Mouse (Mus musculus) T-helper 17 cell (primary cell): ENCODE results near the gene Wdr19.

Source experiments
- in situ Hi-C, 2 experiments: fragments of 300-600 bp; cut with MboI, MseI; formaldehyde crosslinking; loops; 1 replicate in 1 of 2; 2 replicates in 1 of 2; pipeline ENCODE4 v1.15.1; 2025; ENCODE audit warnings: high pct_unique_total_duplicates in 2 of 2

The Wdr19 gene

GRCm38 (mm10) chr5:65199346-65200128 lies at the start of gene Wdr19:
Gene Wdr19, plus strand, starts transcription at chr5:65199696.
- in situ Hi-C loops, result loop anchor here in 1 of 2 experiments (5.0 kb wide), 1 partner anchor 87 kb away; no protein-coding TSS in a partner anchor

GRCm38 (mm10) chr5:65149706-65150105 lies 49.8 kb upstream of the Wdr19 start:
- in situ Hi-C loops, result no loop called here

GRCm38 (mm10) chr5:65150376-65150955 lies 49.0 kb upstream of the Wdr19 start:
- in situ Hi-C loops, result no loop called here

DNA sequence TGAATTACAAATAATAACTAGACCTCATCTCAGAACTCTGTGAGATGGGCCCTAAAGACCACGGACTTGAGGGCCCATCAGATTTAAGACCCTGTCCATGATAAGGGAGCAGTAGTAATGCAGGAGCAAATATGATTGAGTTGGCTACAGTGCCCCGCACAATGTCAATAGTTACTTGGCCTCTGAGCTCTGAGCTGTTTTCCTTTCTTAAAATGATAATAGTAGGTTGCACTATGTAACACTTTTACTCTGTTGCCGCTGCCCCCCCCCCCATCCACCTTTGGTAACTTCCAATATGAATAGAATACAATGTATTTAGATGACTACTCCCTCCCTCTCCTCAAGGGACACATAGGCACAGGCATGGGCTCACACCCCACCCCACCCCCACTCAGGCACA lies 48.2 kb upstream of the Wdr19 start:
- in situ Hi-C loops, result no loop called here

- in situ Hi-C loops, result no loop called here
Observed at GRCm38 (mm10) chr5:65151767-65152166, 47.7 kb upstream of the Wdr19 start.

- in situ Hi-C loops, result no loop called here
Observed at GRCm38 (mm10) chr5:65154287-65154686, 45.2 kb upstream of the Wdr19 start.

GRCm38 (mm10) chr5:65156853-65157252 lies 42.6 kb upstream of the Wdr19 start:
- in situ Hi-C loops, result no loop called here

- in situ Hi-C loops, result no loop called here
Observed at GRCm38 (mm10) chr5:65157412-65158381, 41.8 kb upstream of the Wdr19 start.

- in situ Hi-C loops, result no loop called here
Observed at GRCm38 (mm10) chr5:65158696-65159305, 40.7 kb upstream of the Wdr19 start.

GRCm38 (mm10) chr5:65163001-65163400 lies 36.5 kb upstream of the Wdr19 start:
- in situ Hi-C loops, result no loop called here

GRCm38 (mm10) chr5:65163489-65164092 lies 35.9 kb upstream of the Wdr19 start:
- in situ Hi-C loops, result no loop called here

- in situ Hi-C loops, result loop anchor here in 1 of 2 experiments (5.0 kb wide), 1 partner anchor 92 kb away; no protein-coding TSS in a partner anchor
Observed at GRCm38 (mm10) chr5:65170206-65170605, 29.3 kb upstream of the Wdr19 start.

- in situ Hi-C loops, result no loop called here
Observed at GRCm38 (mm10) chr5:65175035-65175917, 24.2 kb upstream of the Wdr19 start.

GRCm38 (mm10) chr5:65175918-65176484 lies 23.5 kb upstream of the Wdr19 start:
- in situ Hi-C loops, result no loop called here

GRCm38 (mm10) chr5:65177026-65177514 lies 22.4 kb upstream of the Wdr19 start:
- in situ Hi-C loops, result no loop called here

DNA sequence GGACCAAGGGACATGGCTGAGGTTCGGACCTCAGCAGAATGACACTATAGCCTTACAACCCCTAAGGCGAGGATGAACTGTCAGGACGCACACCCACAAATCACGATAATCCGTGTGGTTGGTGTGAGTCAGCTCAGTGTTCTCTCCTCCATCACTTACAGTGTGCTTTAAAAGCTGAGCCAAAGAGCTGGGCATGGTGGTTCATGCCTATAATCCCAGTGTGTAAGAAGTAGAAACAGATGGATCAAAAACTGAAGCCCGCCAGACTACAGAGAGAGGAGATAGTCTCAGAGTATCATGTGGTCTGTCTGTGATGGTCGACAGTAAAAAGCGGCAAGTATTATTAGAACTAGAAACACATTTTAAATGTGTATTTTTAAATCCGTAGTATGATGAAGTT lies 21.0 kb upstream of the Wdr19 start:
- in situ Hi-C loops, result no loop called here

GRCm38 (mm10) chr5:65181160-65181793 lies 18.2 kb upstream of the Wdr19 start:
- in situ Hi-C loops, result no loop called here

GRCm38 (mm10) chr5:65181794-65182169 lies 17.7 kb upstream of the Wdr19 start:
- in situ Hi-C loops, result no loop called here

DNA sequence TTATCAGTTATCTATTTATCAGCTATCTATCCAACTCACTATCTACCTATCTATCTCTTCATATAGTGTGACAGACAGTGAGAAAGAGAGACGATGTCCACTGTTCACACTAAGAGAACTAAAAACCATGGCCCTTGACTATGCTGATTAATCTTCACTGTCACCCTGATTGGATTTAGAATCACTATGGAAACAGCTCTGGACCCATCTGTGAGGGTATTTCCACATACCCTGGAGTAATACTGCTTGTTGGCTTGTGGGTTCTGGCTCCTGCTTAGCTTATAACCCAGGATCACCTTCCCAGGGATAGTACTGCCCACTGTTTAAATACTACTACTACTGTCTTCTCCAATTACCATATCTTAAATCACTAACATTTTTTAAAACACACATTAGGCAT lies 17.2 kb upstream of the Wdr19 start:
- in situ Hi-C loops, result no loop called here
